Mouse (Mus musculus): Measurements from ENCODE around the gene Xntrpc. TPM values are rescaled to one million over a fixed set of nuclear protein-coding genes. Genes with fewer than 3 reads are reported as not detected.
A peak's percentile ranks its signal among the peaks of the same experiment; 100 is the strongest.
"Not testable (repeated sequence)": the region's sequence is repeated elsewhere in the genome, so short reads cannot be mapped to it uniquely, and the experiment has no call there.

Gene Xntrpc
- total RNA-seq (2022): 1 to 10 TPM; 1.7 to 2.8 (median 2.3) TPM

DNA sequence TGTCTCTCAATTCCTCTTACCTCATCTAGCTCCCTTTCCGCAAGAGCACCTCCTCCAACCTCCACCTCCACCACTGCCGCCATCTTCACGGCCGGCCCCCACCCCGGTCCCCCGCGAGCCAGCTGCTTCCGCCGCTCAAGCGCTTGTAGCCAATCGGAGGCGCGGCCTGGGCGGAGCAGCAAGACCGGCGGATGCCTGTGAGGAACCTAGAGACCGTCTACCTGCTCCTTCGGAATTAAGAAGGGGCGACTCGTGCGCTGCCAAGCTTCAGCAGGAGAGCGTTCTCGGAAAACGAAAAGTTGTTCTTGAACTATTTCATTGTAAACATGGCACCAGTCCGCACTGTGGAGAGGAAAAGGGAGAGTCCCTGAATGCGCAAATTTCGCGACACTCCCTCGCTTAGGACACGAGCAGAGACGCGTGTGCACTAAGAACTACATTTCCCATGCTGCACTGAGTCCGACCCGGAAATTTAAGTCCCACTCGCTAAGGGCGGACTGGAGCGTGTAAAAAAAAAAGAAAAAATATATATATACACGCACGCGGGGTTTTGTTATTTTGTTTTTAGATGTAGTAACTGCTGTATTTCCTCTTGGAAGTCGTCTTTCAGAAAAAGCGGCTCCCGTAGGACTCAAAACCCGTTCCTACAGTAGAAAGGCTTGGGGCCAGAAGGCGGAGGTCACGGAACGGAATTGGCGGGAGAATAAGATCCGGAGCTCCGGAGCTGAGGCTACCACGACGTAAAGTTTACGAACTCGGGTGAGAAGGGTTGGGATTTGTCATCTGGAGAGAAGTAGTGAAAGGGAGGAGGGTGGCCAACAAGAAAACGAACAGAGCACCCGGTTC lies at the start of gene Xntrpc, which contains the start of the genes Rnf121 and Xndc1:
Gene Xntrpc, plus strand, starts transcription at position 668 of the 846 bp plus-strand sequence.
Gene Rnf121, minus strand, starts transcription at position 424 of the 846 bp plus-strand sequence.
Gene Xndc1, plus strand, starts transcription at position 466 of the 846 bp plus-strand sequence.
- peak; percentile 91 to 93 for DNase-seq (ENCODE audit: low spot score in 2 of 2)

DNA sequence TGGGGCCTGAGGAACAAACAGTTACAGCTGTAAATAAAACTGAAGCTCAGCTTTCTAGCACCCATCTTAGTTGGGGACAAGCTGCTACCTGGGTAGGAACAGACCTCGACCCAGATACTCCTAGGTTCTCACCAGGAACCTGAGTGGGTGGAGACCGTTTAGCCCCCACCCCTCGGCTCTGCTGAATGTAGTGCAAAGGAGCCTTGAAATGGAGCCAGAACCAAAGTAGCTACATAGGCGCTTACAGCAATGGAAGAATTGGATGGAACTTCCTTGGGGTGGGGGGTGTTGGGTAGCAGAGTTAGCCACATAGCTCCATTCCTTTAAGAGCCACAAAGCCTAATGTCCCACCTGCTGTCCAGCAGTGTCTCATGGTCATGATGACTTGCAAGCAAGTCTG lies 48.6 kb upstream of the Xntrpc start:
- no peak for DNase-seq (ENCODE audit: low spot score in 2 of 2)

DNA sequence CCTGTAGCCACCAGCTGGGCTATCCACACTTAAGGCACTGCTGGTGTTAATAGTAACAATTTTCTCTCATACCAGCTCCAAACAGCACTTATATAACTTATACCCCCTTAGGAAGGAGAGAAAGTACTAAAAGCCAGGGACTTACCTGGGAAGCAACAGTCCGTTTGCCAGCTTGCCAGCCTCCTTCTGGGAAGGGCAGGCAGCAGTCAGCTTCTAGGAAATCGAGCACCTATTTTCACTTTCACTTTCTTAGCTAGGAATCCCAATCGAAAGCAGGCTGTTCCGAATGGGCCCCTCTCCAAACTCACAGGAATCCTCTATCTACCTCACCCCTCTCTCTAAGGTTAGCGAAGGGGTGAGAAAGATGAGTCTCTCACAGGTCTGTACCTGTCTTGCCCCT lies 48.1 kb upstream of the Xntrpc start:
- DNase-seq (ENCODE audit: low spot score in 2 of 2): no peak

DNA sequence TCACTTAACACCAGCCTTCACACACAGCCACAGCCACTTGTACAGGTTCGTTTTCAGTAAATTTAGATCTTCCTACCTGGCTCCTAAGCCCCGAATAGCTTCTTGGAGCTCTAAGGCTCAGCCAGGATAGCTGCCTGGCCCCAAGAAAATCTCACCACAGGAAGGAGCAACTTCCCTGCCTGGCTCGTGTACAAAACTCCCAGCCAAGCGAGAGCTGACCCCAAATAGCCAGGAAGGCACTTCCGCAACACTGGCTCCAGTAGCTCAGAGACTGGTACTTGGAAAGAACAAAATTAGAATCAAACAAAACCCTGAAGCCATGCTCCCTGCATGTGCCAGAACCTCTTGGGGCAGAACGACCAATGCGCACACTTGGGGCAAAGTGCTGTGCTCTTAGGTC lies 47.5 kb upstream of the Xntrpc start:
- DNase-seq (ENCODE audit: low spot score in 2 of 2): no peak

GRCm38 (mm10) chr7:102018590-102018989 lies 46.9 kb upstream of the Xntrpc start, which contains the start of gene Il18bp:
Gene Il18bp, minus strand, starts transcription at chr7:102018690.
- no peak for DNase-seq (ENCODE audit: low spot score in 2 of 2)

DNA sequence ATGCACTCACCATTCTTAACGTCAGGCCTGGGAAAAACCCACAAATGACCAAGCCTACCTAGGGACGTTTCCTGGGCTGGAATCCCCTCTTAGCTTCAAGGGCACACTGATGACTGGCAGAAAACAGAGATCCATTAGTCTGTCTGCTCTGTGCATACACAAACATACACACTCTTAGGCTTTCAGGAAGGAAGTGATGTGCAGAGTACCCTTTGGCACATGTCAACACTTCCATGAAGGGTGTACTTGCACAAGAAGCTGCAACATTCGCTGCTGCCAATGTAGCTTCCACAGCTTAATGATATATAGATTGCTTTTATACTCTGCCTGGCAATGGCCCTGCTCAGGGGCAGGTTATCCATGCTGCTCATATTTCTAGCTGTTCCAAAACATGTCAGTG lies 46.2 kb upstream of the Xntrpc start:
- DNase-seq (ENCODE audit: low spot score in 2 of 2): no peak

GRCm38 (mm10) chr7:102020934-102021333 lies 44.6 kb upstream of the Xntrpc start:
- not testable (repeated sequence) for DNase-seq (ENCODE audit: low spot score in 2 of 2)

DNA sequence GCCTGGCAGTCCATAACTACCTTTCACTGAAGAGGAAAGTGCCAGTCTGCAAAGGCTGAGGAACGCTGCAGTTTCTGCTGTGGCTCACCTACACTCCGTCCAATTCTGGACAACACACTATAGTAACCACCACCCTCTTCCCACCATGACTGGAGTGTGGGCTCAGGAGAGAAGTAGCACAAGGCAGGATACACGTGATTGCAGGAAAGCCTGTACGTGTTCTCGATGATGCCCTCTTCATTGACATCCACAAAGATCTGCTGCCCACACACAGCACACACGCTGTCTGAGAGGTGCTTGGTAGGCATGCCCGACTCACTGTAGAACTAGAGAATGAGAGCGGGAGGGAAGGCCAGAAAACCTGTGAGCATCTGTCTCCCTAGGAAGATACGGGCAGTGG lies 41.7 kb upstream of the Xntrpc start:
- DNase-seq (ENCODE audit: low spot score in 2 of 2): no peak

DNA sequence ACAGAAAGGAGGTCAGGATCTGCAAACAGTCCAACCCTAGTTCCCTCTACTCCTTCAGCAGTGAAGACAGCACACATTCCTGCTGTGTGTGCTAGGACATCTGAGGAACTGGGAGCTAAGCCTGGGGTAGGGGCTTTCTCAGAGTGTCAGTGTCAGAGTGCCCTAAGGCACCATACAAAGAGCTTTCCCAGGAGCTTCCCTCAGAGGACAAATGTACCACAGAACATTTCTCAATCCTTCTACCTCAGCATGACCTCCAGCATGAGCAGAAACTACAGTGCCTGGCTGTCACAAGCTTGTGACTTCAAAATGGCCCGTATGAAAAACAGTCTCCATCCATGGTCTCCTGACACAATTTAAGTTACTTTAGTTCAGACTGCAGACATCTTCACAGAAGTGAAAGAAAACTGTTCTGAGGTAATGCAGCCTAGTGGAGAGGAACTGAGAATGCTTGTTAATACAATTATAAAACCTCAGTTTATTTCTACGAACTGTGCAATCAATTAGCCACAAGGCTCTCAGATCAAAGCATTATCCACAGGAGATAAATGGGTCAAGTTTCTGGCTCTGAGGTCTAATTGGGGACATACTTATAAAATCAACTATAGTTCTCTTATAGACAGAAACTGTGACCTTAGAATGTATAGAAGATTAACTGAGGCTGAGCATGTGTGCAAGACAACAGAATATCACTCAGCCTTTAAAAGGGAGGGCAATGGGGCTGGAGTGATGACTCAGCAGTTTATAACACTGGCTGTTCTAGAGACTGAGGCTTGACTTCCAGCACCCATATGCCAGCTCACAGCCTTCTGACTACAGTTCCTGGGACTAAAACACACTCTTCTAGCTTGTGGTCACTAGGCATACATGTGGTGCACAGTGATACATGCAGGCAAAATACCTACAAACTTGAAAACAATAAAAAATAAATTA lies 40.1 kb upstream of the Xntrpc start:
- DNase-seq (ENCODE audit: low spot score in 2 of 2): no peak

GRCm38 (mm10) chr7:102034904-102035303 lies 30.6 kb upstream of the Xntrpc start:
- no peak for DNase-seq (ENCODE audit: low spot score in 2 of 2)

GRCm38 (mm10) chr7:102035534-102035933 lies 30.0 kb upstream of the Xntrpc start:
- DNase-seq (ENCODE audit: low spot score in 2 of 2): no peak

DNA sequence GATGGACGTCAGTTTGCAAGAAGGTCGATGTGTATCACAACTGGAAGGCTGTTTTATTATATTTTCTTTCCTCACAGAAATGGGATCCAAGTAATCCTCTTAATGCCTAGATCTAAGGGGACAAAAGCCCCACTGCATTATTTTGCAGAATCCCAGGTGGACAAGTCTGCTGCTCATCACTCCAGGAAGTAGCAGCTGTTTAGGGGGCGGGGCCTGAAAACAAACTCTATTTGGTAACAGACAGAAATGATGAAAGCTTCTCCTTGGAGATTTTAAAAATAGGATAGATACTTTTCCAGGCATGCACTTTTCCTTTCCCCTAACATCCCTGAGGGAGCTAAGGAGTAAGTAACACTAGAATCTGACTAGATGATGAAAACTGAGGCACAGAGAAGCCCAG lies 28.2 kb upstream of the Xntrpc start:
- no peak for DNase-seq (ENCODE audit: low spot score in 2 of 2)

GRCm38 (mm10) chr7:102042314-102042713 lies 23.2 kb upstream of the Xntrpc start:
- DNase-seq (ENCODE audit: low spot score in 2 of 2): no peak

DNA sequence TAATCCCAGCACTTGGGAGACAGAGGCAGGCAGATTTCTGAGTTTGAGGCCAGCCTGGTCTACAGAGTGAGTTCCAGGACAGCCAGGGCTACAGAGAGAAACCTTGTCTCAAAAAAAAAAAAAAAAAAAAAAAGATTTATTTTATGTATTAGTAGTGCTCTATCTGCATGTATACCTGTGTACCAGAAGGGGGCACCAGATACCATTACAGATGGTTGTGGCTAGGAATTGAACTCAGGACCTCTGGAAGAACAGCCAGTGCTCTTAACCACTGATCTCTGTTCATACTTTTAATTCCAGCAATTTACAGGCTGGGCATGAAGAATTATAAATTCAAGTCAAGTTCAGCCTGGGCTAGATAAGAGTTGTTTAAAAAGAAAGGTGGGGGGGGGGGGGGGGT lies 17.0 kb upstream of the Xntrpc start:
- not testable (repeated sequence) for DNase-seq (ENCODE audit: low spot score in 2 of 2)

GRCm38 (mm10) chr7:102061353-102061752 lies 4.2 kb upstream of the Xntrpc start:
- DNase-seq (ENCODE audit: low spot score in 2 of 2): no peak

DNA sequence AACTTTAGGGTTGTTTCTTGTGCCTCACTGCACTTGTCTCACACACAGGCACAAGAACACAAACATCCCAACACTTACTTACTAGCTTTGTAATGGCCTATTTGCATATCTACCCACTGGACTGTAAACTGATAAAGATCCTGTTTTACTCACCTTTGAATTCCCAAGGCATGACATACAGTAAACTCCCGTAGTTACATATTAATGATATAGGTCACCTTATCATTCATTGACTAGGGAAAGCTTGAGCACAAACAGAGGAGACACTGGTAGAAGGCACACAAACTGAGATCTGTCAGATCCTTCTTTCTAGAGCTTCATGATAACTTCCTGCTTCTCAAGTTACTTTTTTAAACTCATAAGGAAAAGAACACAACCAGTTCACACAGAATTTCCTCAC lies 3.3 kb upstream of the Xntrpc start:
- no peak for DNase-seq (ENCODE audit: low spot score in 2 of 2)

GRCm38 (mm10) chr7:102063891-102064290 lies 1.6 kb upstream of the Xntrpc start:
- DNase-seq (ENCODE audit: low spot score in 2 of 2): no peak

DNA sequence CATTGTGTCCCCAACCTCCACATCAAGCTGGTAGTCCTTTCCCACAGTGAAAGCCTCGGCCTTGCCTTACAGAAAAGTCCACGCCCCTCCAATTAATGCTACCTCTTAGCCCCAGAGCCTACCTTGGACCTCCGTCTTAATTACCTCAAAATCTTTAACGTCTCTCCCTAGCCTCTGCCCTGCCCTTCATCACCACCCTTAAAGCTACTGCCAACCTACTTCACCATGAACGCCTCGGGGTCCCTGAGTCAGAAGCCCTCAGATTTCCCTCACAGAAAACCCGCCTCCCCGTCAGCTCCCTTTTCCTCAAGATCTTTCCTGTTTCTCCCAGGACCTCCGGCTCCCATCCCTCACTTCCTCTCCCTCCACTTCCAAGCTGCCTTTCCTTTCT lies 863 bp upstream of the Xntrpc start:
- DNase-seq (ENCODE audit: low spot score in 2 of 2): no peak

DNA sequence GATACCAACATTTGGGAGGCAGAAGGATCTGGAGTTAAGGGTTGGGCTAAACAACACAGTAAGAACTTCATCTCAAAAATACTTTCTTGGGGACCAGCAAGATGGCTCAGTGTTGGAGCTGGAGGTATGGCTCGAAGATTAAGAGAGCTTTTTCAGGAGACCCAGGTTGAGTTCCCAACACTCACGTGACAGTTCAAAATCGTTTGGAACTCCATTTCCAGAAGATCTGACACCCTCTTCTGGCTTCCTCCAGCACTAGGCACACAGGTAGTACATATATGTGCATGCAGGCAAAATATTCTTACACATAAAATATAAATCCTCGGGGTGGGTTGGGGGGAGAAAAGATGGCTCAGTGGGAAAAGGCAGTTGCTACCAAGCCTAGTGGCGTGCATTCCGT lies 850 bp downstream of the Xntrpc start:
- no peak for DNase-seq (ENCODE audit: low spot score in 2 of 2)

- DNase-seq (ENCODE audit: low spot score in 2 of 2): no peak
Measured at GRCm38 (mm10) chr7:102076714-102077296, 11.3 kb downstream of the Xntrpc start.

GRCm38 (mm10) chr7:102078517-102078916 lies 13.0 kb downstream of the Xntrpc start:
- DNase-seq (ENCODE audit: low spot score in 2 of 2): peak in 1 of 2 experiments; percentile 31

DNA sequence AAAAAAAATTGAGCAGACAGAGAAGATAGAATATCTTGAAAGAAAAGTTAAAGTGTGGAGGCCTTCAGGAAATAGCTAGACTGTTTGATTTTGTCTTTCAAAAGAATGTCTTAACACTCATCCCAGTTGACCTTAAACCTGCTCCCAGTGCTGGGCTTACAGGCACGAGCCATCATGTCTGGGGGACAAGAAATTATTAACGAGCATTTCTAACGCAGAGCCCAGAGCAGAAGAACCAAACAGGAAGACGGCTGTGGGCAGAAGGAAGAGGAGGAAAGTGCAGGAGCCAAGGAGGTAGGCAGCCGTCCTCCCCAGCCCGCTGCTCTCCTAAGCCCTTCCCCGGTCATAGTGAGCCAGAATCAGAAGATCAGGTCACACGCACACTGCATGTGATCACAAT lies 14.8 kb downstream of the Xntrpc start:
- DNase-seq (ENCODE audit: low spot score in 2 of 2): no peak

Measured in layer of hippocampus, adult 8-10 months (tissue).